Mouse (Mus musculus): Measurements from ENCODE around the gene Itprid2. TPM values are rescaled to one million over a fixed set of nuclear protein-coding genes. Genes with fewer than 3 reads are reported as not detected.

Gene Itprid2
- polyA plus RNA-seq, 1 experiment from 2014 or later: 2.3 TPM

DNA sequence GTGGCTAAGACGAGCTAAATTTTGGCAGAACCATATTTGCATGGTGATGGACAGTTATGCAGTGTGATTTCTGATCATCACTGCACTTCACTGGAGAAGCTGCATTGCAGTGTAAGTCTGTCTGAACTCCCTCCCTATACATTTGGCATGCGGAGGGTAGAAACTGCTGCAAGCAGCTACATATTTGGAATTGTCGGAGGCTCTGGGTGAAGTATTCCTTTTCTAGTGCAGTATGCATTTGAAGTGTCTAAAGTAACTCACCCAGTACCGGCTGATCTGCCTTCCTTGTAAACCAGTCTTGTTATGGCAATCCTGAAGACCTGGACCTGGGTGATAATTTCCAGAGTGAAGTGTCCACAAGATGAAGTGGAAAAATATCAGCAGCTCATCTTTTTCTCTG is 46.5 kb downstream of the Itprid2 start:
- 66% methylated on average over 4 of the region's 4 CpGs for WGBS (ENCODE audit: insufficient replicate concordance)
- no peak overlapping the region for H3K9ac ChIP-seq
- no peaks in the 10 kb centered on the region for H3K27me3 ChIP-seq
- DNase-seq: no peak
- H3K4me1 ChIP-seq (replicated peaks): no peaks in the 10 kb centered on the region
- H3K36me3 ChIP-seq: no peaks in the 10 kb centered on the region
- no peaks in the 10 kb centered on the region for H3K9me3 ChIP-seq (replicated peaks)
- no peak overlapping the region for H3K4me3 ChIP-seq (replicated peaks)
- no peak overlapping the region for H3K27ac ChIP-seq
- no peak for ATAC-seq (ENCODE audit: low read depth)
- no peak overlapping the region for H3K4me2 ChIP-seq

DNA sequence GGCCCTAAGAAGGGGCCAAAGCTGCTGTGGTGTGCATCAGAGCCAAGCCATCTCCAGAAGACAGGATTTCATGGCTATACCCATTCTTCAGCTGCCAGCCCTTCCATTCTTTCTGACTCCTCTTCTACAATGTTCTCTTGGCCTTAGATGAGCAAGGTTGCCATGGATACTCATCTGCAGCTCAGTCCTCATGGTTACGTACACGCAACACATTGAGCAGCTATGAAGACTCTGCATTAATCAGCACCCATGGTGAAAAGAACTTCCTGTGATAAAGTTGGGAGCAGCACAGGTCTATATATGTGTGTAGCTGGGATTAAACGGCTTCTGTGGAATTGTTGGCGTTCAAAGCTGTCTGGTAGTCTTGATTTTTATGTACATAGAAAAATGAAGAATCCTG is 48.1 kb downstream of the Itprid2 start:
- 75% methylated on average over 4 of the region's 4 CpGs for WGBS (ENCODE audit: insufficient replicate concordance)
- H3K9me3 ChIP-seq (replicated peaks): no peaks in the 10 kb centered on the region
- no peaks in the 10 kb centered on the region for H3K4me1 ChIP-seq (replicated peaks)
- no peak overlapping the region for H3K27ac ChIP-seq
- H3K4me3 ChIP-seq (replicated peaks): no peak overlapping the region
- DNase-seq (no peak), ATAC-seq (ENCODE audit: low read depth) (no peak)
- H3K36me3 ChIP-seq: no peaks in the 10 kb centered on the region
- H3K9ac ChIP-seq: no peak overlapping the region
- no peak overlapping the region for H3K4me2 ChIP-seq
- no peaks in the 10 kb centered on the region for H3K27me3 ChIP-seq

DNA sequence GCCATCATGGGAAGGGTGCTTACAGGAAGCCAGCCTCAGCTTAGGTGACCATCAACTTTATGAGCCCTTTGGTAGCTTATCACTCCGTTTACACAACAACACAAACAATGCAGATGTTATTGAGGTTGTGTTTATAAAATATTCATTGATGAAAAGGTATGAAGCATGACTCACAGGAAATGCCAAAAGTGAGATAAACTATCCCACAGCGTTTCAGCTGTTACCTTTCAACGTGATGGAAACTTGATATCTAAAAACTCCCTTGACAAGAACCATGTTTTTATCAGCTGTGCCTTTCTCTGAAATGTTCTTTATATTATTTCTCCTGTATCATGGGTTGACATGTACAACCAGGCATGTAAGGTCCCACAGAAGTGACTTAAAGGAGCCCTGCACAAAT is 55.7 kb downstream of the Itprid2 start:
- H3K4me2 ChIP-seq: no peak overlapping the region
- H3K36me3 ChIP-seq: no peaks in the 10 kb centered on the region
- no peaks in the 10 kb centered on the region for H3K27me3 ChIP-seq
- 24% methylated on average over 3 of the region's 3 CpGs for WGBS (ENCODE audit: insufficient replicate concordance)
- H3K9me3 ChIP-seq (replicated peaks): no peaks in the 10 kb centered on the region
- no peak for DNase-seq
- no peak overlapping the region for H3K9ac ChIP-seq
- ATAC-seq (ENCODE audit: low read depth): no peak
- H3K4me1 ChIP-seq (replicated peaks): no peaks in the 10 kb centered on the region
- H3K4me3 ChIP-seq (replicated peaks): no peak overlapping the region
- no peak overlapping the region for H3K27ac ChIP-seq

GRCm38 (mm10) chr2:79695190-79695589 is 60.0 kb downstream of the Itprid2 start:
- Histone ChIP-seq H3K9me3 (replicated peaks) (no peaks in the 10 kb centered on the region), H3K36me3 (no peaks in the 10 kb centered on the region), H3K9ac (no peak overlapping the region), H3K4me2 (no peak overlapping the region), H3K4me1 (replicated peaks) (no peaks in the 10 kb centered on the region), H3K27ac (no peak overlapping the region), H3K4me3 (replicated peaks) (no peak overlapping the region), H3K27me3 (no peaks in the 10 kb centered on the region)
- 67% methylated on average over 4 of the region's 4 CpGs for WGBS (ENCODE audit: insufficient replicate concordance)
- DNase-seq: no peak
- no peak for ATAC-seq (ENCODE audit: low read depth)

- Histone ChIP-seq H3K9me3 (replicated peaks) (no peaks in the 10 kb centered on the region), H3K36me3 (no peaks in the 10 kb centered on the region), H3K4me2 (no peak overlapping the region), H3K27ac (no peak overlapping the region), H3K27me3 (no peaks in the 10 kb centered on the region), H3K4me3 (replicated peaks) (no peak overlapping the region), H3K4me1 (replicated peaks) (no peaks in the 10 kb centered on the region), H3K9ac (no peak overlapping the region)
- no peak for DNase-seq
- ATAC-seq (ENCODE audit: low read depth): no peak
- WGBS (ENCODE audit: insufficient replicate concordance): 56% methylated on average over 12 of the region's 12 CpGs
These were observed 60.8 kb downstream of the Itprid2 start for GRCm38 (mm10) chr2:79695939-79696338.

DNA sequence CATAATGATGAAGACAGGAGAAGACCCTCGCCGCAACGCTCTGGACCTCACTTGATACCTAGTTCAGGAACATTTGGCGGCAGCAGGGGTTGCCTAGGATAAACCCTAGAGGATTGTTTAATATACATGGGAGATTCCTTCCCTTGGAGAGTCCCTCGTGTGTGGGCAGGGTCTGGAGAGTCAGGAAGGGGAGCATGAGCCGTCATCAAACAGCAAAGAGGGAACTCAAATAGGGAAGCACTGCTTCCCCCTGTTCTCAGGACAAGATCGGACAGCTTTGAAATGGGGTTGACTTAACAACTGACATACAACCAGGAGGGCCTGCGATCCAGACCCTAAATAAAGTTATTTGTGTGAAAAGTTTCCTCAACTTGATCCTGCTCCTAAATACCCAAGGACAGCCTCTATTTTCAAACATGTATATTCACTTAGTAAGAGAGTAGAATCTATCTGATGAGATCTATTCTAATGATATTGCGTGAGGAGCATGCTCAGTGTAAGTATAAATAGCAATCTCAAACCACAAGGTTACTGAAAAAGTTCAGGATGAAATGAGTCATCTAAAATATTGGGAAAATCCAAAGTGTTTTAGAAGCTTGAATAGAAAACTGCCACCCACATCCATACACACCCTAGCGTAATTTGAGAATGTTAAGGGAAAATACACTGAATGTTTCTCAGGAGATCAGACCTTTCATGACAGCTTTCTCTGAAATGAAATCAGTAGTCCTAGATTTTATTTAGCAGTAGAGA is 61.5 kb downstream of the Itprid2 start:
- DNase-seq (no peak), ATAC-seq (ENCODE audit: low read depth) (no peak)
- Histone ChIP-seq H3K4me3 (replicated peaks) (no peak overlapping the region), H3K36me3 (no peaks in the 10 kb centered on the region), H3K4me2 (no peak overlapping the region), H3K27me3 (no peaks in the 10 kb centered on the region), H3K27ac (no peak overlapping the region), H3K9ac (no peak overlapping the region), H3K9me3 (replicated peaks) (no peaks in the 10 kb centered on the region), H3K4me1 (replicated peaks) (no peaks in the 10 kb centered on the region)
- WGBS (ENCODE audit: insufficient replicate concordance): 55% methylated on average over 10 of the region's 10 CpGs

DNA sequence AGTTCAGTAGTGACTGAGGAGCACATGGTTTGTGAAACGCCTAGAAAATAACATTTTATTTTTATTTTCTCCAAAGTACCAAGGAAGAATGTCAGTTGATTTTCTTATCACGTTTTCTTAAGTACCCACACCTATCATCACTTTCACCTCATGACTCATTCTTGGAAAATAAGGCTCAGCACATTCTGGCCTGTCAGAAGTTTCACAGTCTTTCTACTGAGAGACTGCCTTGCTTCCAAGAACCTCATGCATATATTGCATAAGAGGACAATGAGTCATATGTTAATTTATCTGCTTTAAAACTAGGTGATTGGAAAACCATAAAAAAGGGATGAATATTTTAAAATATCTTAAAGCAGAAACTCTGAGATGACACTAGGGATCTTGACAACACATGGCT is 63.0 kb downstream of the Itprid2 start:
- H3K36me3 ChIP-seq: no peaks in the 10 kb centered on the region
- ATAC-seq (ENCODE audit: low read depth) (no peak), DNase-seq (no peak)
- no peak overlapping the region for H3K9ac ChIP-seq
- H3K4me1 ChIP-seq (replicated peaks): no peaks in the 10 kb centered on the region
- H3K9me3 ChIP-seq (replicated peaks): no peaks in the 10 kb centered on the region
- H3K27me3 ChIP-seq: no peaks in the 10 kb centered on the region
- WGBS (ENCODE audit: insufficient replicate concordance): 35% methylated on average over 2 of the region's 2 CpGs
- no peak overlapping the region for H3K27ac ChIP-seq
- H3K4me3 ChIP-seq (replicated peaks): no peak overlapping the region
- H3K4me2 ChIP-seq: no peak overlapping the region

DNA sequence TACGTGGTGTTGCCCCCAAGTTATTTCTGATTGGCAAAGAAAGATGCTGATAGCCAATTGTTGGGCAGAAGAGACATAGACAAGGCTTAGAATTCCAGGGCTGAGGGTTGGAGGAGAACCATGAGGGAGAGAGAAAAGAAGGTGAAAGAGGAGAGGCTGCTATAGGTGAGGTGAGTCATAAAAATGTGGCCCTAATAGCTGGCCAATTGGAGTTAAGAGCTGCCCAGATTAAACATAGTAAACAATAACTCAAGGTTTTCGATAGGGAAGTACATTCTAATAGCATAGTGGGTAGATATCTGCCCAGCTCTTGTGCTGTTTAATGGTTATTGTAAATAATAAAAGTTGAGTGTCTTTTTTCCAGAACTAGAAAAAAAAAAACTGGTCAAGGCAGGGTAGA is 69.6 kb downstream of the Itprid2 start:
- H3K4me2 ChIP-seq: no peak overlapping the region
- H3K36me3 ChIP-seq: no peaks in the 10 kb centered on the region
- ATAC-seq (ENCODE audit: low read depth) (no peak), DNase-seq (no peak)
- WGBS (ENCODE audit: insufficient replicate concordance): 62% methylated on average over 2 of the region's 2 CpGs
- H3K27ac ChIP-seq: no peak overlapping the region
- H3K4me3 ChIP-seq (replicated peaks): no peak overlapping the region
- no peaks in the 10 kb centered on the region for H3K27me3 ChIP-seq
- H3K9me3 ChIP-seq (replicated peaks): no peaks in the 10 kb centered on the region
- H3K4me1 ChIP-seq (replicated peaks): no peaks in the 10 kb centered on the region
- no peak overlapping the region for H3K9ac ChIP-seq

DNA sequence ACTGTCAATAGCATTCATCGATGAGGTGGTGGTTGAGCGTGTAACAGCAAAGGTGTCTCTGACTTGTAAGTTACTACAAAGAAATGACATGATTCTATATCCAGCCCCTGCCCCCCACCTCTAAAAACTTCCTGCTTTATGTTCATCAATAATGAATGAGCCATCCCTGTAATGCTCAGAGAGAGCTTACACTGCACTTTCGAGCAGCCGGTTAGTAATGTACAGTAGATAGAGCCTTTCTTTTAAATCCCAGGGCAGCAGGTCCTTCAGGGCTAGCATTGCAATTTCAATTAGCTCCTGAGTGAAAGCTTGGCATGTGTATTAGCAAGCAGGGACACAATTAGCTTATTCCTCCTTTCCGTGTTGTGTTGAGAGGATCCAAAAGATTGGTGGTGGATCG is 72.4 kb downstream of the Itprid2 start, which contains the start of gene Ppp1r1c:
Gene Ppp1r1c, plus strand, starts transcription at position 206 of the 400 bp plus-strand sequence.
- H3K9me3 ChIP-seq (replicated peaks): no peaks in the 10 kb centered on the region
- no peaks in the 10 kb centered on the region for H3K36me3 ChIP-seq
- DNase-seq: no peak
- WGBS (ENCODE audit: insufficient replicate concordance): 80% methylated on average over 6 of the region's 6 CpGs
- no peak within 1 kb of the TSS for H3K27ac ChIP-seq
- H3K4me1 ChIP-seq (replicated peaks): no peaks in the 10 kb centered on the region
- no peaks in the 10 kb centered on the region for H3K27me3 ChIP-seq
- ATAC-seq (ENCODE audit: low read depth): no peak
- H3K4me3 ChIP-seq (replicated peaks): no peak within 1 kb of the TSS
- no peak within 1 kb of the TSS for H3K9ac ChIP-seq
- H3K4me2 ChIP-seq: no peak within 1 kb of the TSS

GRCm38 (mm10) chr2:79713662-79714091 is 78.5 kb downstream of the Itprid2 start:
- Histone ChIP-seq H3K4me1 (replicated peaks) (no peaks in the 10 kb centered on the region), H3K36me3 (no peaks in the 10 kb centered on the region), H3K27ac (no peak overlapping the region), H3K4me3 (replicated peaks) (no peak overlapping the region), H3K4me2 (no peak overlapping the region), H3K9ac (no peak overlapping the region), H3K27me3 (no peaks in the 10 kb centered on the region), H3K9me3 (replicated peaks) (no peaks in the 10 kb centered on the region)
- 11% methylated on average over 3 of the region's 3 CpGs for WGBS (ENCODE audit: insufficient replicate concordance)
- DNase-seq (no peak), ATAC-seq (ENCODE audit: low read depth) (no peak)

DNA sequence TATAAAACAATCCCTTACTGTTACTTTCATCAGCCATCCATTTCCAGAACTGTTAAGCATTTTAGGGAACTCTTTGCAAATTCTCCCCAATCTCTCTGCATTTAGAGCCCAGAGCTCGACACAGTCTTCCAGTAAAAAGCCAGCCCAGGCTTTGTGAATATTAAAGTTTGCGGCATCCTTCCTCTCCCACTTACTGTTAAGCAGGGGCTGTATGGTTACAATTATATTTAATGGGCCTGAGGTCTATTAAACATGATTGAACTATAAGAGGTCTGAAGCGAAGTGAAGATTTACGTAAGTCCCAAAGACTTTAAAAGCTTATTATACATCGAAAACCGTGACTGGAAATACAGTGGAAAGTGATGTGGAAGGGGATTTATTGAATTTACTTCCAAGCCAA is 79.6 kb downstream of the Itprid2 start:
- ATAC-seq (ENCODE audit: low read depth) (no peak), DNase-seq (no peak)
- Histone ChIP-seq H3K27me3 (no peaks in the 10 kb centered on the region), H3K9me3 (replicated peaks) (no peaks in the 10 kb centered on the region), H3K4me3 (replicated peaks) (no peak overlapping the region), H3K36me3 (no peaks in the 10 kb centered on the region), H3K27ac (no peak overlapping the region), H3K9ac (no peak overlapping the region), H3K4me2 (no peak overlapping the region), H3K4me1 (replicated peaks) (no peaks in the 10 kb centered on the region)
- WGBS (ENCODE audit: insufficient replicate concordance): 77% methylated on average over 6 of the region's 6 CpGs

DNA sequence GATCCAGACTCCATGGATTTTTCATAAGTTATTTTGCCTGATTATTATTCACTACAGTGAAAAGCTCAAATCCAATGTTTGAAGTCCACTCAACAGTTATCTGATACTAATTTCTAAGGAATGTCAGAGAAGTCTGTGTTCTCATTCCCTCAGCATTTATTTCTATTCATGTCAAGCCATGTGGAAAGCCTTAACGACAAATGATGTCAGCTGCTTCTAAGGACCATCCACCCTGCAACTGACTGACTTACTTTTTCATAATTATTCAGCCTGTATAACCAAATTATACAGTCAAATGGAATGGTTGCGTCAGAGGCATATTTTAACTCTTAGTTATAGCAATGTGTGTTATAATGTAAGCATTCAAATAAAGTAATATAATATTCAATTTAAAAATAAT is 80.8 kb downstream of the Itprid2 start:
- no peak overlapping the region for H3K27ac ChIP-seq
- no peak for DNase-seq
- H3K9ac ChIP-seq: no peak overlapping the region
- no peaks in the 10 kb centered on the region for H3K4me1 ChIP-seq (replicated peaks)
- H3K9me3 ChIP-seq (replicated peaks): no peaks in the 10 kb centered on the region
- H3K36me3 ChIP-seq: no peaks in the 10 kb centered on the region
- WGBS (ENCODE audit: insufficient replicate concordance): 69% methylated on average over 2 of the region's 2 CpGs
- no peak overlapping the region for H3K4me3 ChIP-seq (replicated peaks)
- H3K4me2 ChIP-seq: no peak overlapping the region
- no peak for ATAC-seq (ENCODE audit: low read depth)
- H3K27me3 ChIP-seq: no peaks in the 10 kb centered on the region

All from liver, embryonic 13.5 days (tissue).